Mouse (Mus musculus) brain, embryonic 18.5 days (tissue): ENCODE measurements at regions not wholly inside any gene's neighbourhood (a gene's known extent, or its start where the extent isn't known, plus 50 kb on each side); places are given as distances from the start of the nearest gene placed in this dataset.
"Not testable (repeated sequence)": the region's sequence is repeated elsewhere in the genome, so short reads cannot be mapped to it uniquely, and the experiment has no call there.

Source experiments
- DNase-seq: peaks from one replicate; pipeline ENCODE4 v3.0.0-alpha.2; 2012; ENCODE audit warnings: low read depth, low spot score

- DNase-seq, result no peak
Measured at GRCm38 (mm10) chr16:15368383-15369163, 51.3 kb downstream of the Gm21897 start.

GRCm38 (mm10) chr16:15372844-15373243 is 55.6 kb downstream of the Gm21897 start:
- DNase-seq, result no peak

- no peak for DNase-seq
Measured at GRCm38 (mm10) chr16:15373961-15374360, 56.7 kb downstream of the Gm21897 start.

- no peak for DNase-seq
Measured at GRCm38 (mm10) chr16:15385557-15386240, 68.4 kb downstream of the Gm21897 start.

- peak; percentile 12 for DNase-seq
Measured at GRCm38 (mm10) chr16:15386241-15386574, 69.0 kb downstream of the Gm21897 start.

GRCm38 (mm10) chr16:15389892-15390291 is 72.6 kb downstream of the Gm21897 start:
- no peak for DNase-seq

GRCm38 (mm10) chr16:15430352-15430751 is 113.1 kb downstream of the Gm21897 start:
- DNase-seq, result no peak

- DNase-seq, result no peak
Measured at GRCm38 (mm10) chr16:15432681-15433080, 115.4 kb downstream of the Gm21897 start.

GRCm38 (mm10) chr16:15462856-15463255 is 145.6 kb downstream of the Gm21897 start:
- DNase-seq, result not testable (repeated sequence)

GRCm38 (mm10) chr16:15473875-15474274 is 156.6 kb downstream of the Gm21897 start:
- DNase-seq, result no peak

- DNase-seq, result no peak
Measured at GRCm38 (mm10) chr16:15478876-15479275, 161.6 kb downstream of the Gm21897 start.

GRCm38 (mm10) chr16:15491328-15491999 is 174.2 kb downstream of the Gm21897 start:
- no peak for DNase-seq

- no peak for DNase-seq
Measured at GRCm38 (mm10) chr16:15493236-15493635, 176.0 kb downstream of the Gm21897 start.
